Mouse (Mus musculus) MEL (cell line): ENCODE measurements around the gene Btbd11. TPM values are rescaled to one million over a fixed set of nuclear protein-coding genes. Genes with fewer than 3 reads are reported as not detected.

ENCODE experiments used
- DNase-seq: peaks from one replicate; pipeline ENCODE4 v3.0.0; 2011; ENCODE audit warnings: low read depth, low spot score
- H3K27ac ChIP-seq: 2 replicates; pipeline ENCODE4 v1.5.1; 2012; ENCODE audit warnings: low read depth, mild to moderate bottlenecking, control low read depth, low read length, moderate library complexity; ENCODE audit not compliant: control insufficient read depth
- H3K27me3 ChIP-seq, 2 experiments: fragments of 150-350 bp in 1 of 2; sonication (generic) in 1 of 2; 2 replicates each; pipeline ENCODE4 v1.6.1; 2012; ENCODE audit warnings: low read length in 2 of 2, mild to moderate bottlenecking in 2 of 2, improper control_type of control experiment in 1 of 2, moderate library complexity in 1 of 2; ENCODE audit not compliant: insufficient read depth in 2 of 2, control insufficient read depth in 1 of 2
- H3K36me3 ChIP-seq, 2 experiments: 2 replicates each; pipeline ENCODE4 v1.6.1; 2012 to 2014; ENCODE audit warnings: low read length in 2 of 2, improper control_type of control experiment in 1 of 2, inconsistent platforms in 1 of 2, mild to moderate bottlenecking in 1 of 2; ENCODE audit not compliant: insufficient read depth in 2 of 2, control insufficient read depth in 1 of 2
- H3K4me1 ChIP-seq, 2 experiments: fragments of 150-350 bp in 1 of 2; sonication (generic) in 1 of 2; 2 replicates each; pipeline ENCODE4 v1.6.1; 2012; ENCODE audit warnings: low read length in 2 of 2, improper control_type of control experiment in 1 of 2, mild to moderate bottlenecking in 1 of 2; ENCODE audit not compliant: insufficient read depth in 2 of 2, control insufficient read depth in 1 of 2
- H3K4me3 ChIP-seq, 2 experiments: fragments of 150-350 bp in 1 of 2; sonication (generic) in 1 of 2; 2 replicates each; pipeline ENCODE4 v1.5.1; 2012; ENCODE audit warnings: low read depth in 2 of 2, low read length in 2 of 2, mild to moderate bottlenecking in 2 of 2, moderate library complexity in 2 of 2, control low read depth in 1 of 2, improper control_type of control experiment in 1 of 2; ENCODE audit not compliant: control insufficient read depth in 1 of 2, insufficient read depth in 1 of 2
- H3K79me2 ChIP-seq: 2 replicates; pipeline ENCODE4 v1.6.1; 2012; ENCODE audit warnings: mild to moderate bottlenecking, low read length, moderate library complexity; ENCODE audit not compliant: control insufficient read depth, poor library complexity, insufficient read depth
- H3K9ac ChIP-seq: 2 replicates; pipeline ENCODE4 v1.6.1; 2012; ENCODE audit warnings: low read depth, mild to moderate bottlenecking, control low read depth, low read length, moderate library complexity; ENCODE audit not compliant: control insufficient read depth, poor library complexity, severe bottlenecking
- H3K9me3 ChIP-seq: fragments of 150-350 bp; sonication (generic); replicated peaks from 2 replicates; pipeline ENCODE4 v1.6.1; 2012; ENCODE audit warnings: mild to moderate bottlenecking, low read length, improper control_type of control experiment, moderate library complexity; ENCODE audit not compliant: insufficient read depth
- CTCF ChIP-seq, 3 experiments: IDR thresholded peaks in 2 of 3; conservative IDR thresholded peaks in 1 of 3; 2 replicates each; pipeline ENCODE4 v1.5.1; 2011 to 2012; ENCODE audit warnings: low read length in 3 of 3, low read depth in 2 of 3, mild to moderate bottlenecking in 2 of 3, improper control_type of control experiment in 1 of 3, inconsistent platforms in 1 of 3, mixed read lengths in 1 of 3, moderate library complexity in 1 of 3; ENCODE audit not compliant: control insufficient read depth in 1 of 3, insufficient read depth in 1 of 3, poor library complexity in 1 of 3, severe bottlenecking in 1 of 3
- E2F4 ChIP-seq: IDR thresholded peaks from 2 replicates; pipeline ENCODE4 v1.6.1; 2011; ENCODE audit warnings: low read depth, low read length, improper control_type of control experiment, borderline replicate concordance
- EP300 ChIP-seq, 2 experiments: IDR thresholded peaks; 2 replicates each; pipeline ENCODE4 v1.6.1; 2011; ENCODE audit warnings: improper control_type of control experiment in 2 of 2, low read length in 2 of 2, low read depth in 1 of 2, mild to moderate bottlenecking in 1 of 2
- GATA1 ChIP-seq: IDR thresholded peaks from 2 replicates; pipeline ENCODE4 v1.6.1; 2011; ENCODE audit warnings: low read depth, low read length, improper control_type of control experiment
- HCFC1 ChIP-seq: IDR thresholded peaks from 2 replicates; pipeline ENCODE4 v1.6.1; 2012; ENCODE audit warnings: low read depth, mild to moderate bottlenecking, inconsistent platforms, low read length, improper control_type of control experiment, moderate library complexity
- KAT2A ChIP-seq: conservative IDR thresholded peaks from 2 replicates; pipeline ENCODE4 v1.6.1; 2012; ENCODE audit warnings: low read depth, low read length, improper control_type of control experiment, inconsistent platforms
- MAFK ChIP-seq: IDR thresholded peaks from 2 replicates; pipeline ENCODE4 v1.6.1; 2011; ENCODE audit warnings: low read depth, mild to moderate bottlenecking, low read length, improper control_type of control experiment, borderline replicate concordance
- MAX ChIP-seq: IDR thresholded peaks from 2 replicates; pipeline ENCODE4 v1.6.1; 2011; ENCODE audit warnings: low read length, improper control_type of control experiment
- MAZ ChIP-seq: IDR thresholded peaks from 2 replicates; pipeline ENCODE4 v1.6.1; 2012; ENCODE audit warnings: low read depth, mild to moderate bottlenecking, inconsistent platforms, low read length, improper control_type of control experiment
- MEF2A ChIP-seq: IDR thresholded peaks from 2 replicates; pipeline ENCODE4 v1.6.1; 2014; ENCODE audit warnings: low read depth, mild to moderate bottlenecking, inconsistent platforms, low read length, improper control_type of control experiment; ENCODE audit not compliant: poor library complexity, insufficient replicate concordance, severe bottlenecking; ENCODE audit errors: extremely low read depth
- MXI1 ChIP-seq: IDR thresholded peaks from 2 replicates; pipeline ENCODE4 v1.6.1; 2011; ENCODE audit warnings: mild to moderate bottlenecking, low read depth, low read length, improper control_type of control experiment
- MYB ChIP-seq: IDR thresholded peaks from 2 replicates; pipeline ENCODE4 v1.6.1; 2011; ENCODE audit warnings: mild to moderate bottlenecking, low read depth, low read length, improper control_type of control experiment
- MYC ChIP-seq: IDR thresholded peaks from 2 replicates; pipeline ENCODE4 v1.6.1; 2011; ENCODE audit warnings: low read depth, mild to moderate bottlenecking, low read length, improper control_type of control experiment, moderate library complexity
- NRF1 ChIP-seq: IDR thresholded peaks from 2 replicates; pipeline ENCODE4 v1.6.1; 2014; ENCODE audit warnings: low read depth, mild to moderate bottlenecking, inconsistent platforms, low read length, improper control_type of control experiment, moderate library complexity; ENCODE audit not compliant: poor library complexity, insufficient read depth, severe bottlenecking
- POLR2AphosphoS5 ChIP-seq: IDR thresholded peaks from 2 replicates; pipeline ENCODE4 v1.6.1; 2012; ENCODE audit warnings: low read depth, borderline replicate concordance, mild to moderate bottlenecking, inconsistent platforms, low read length, moderate library complexity, mixed read lengths
- RAD21 ChIP-seq: IDR thresholded peaks from 2 replicates; pipeline ENCODE4 v1.6.1; 2011; ENCODE audit warnings: mild to moderate bottlenecking, low read depth, low read length, improper control_type of control experiment
- TCF12 ChIP-seq: IDR thresholded peaks from 2 replicates; pipeline ENCODE4 v1.6.1; 2014; ENCODE audit warnings: low read depth, mild to moderate bottlenecking, inconsistent platforms, low read length, improper control_type of control experiment, moderate library complexity
- USF2 ChIP-seq, 2 experiments: IDR thresholded peaks; 2 replicates each; pipeline ENCODE4 v1.6.1; 2011 to 2012; ENCODE audit warnings: improper control_type of control experiment in 2 of 2, low read length in 2 of 2, borderline replicate concordance in 1 of 2, inconsistent platforms in 1 of 2, low read depth in 1 of 2, mild to moderate bottlenecking in 1 of 2; ENCODE audit not compliant: insufficient read depth in 1 of 2
- ZKSCAN1 ChIP-seq: IDR thresholded peaks from 2 replicates; pipeline ENCODE4 v1.6.1; 2012; ENCODE audit warnings: low read depth, mild to moderate bottlenecking, inconsistent platforms, low read length, improper control_type of control experiment, moderate library complexity
- ZNF384 ChIP-seq: IDR thresholded peaks from 2 replicates; pipeline ENCODE4 v1.6.1; 2012; ENCODE audit warnings: low read depth, mild to moderate bottlenecking, inconsistent platforms, low read length, improper control_type of control experiment
- polyA plus RNA-seq, 2 experiments: library from polyadenylated mRNA; stranded (reverse) in 1 of 2; unstranded in 1 of 2; fragments of >175 nt in 1 of 2; fragments of >200 nt in 1 of 2; gene quantifications; 2 replicates each; pipeline versions ENCODE4 v1.2.1 to v1.2.4; 2012; ENCODE audit warnings: low replicate concordance in 2 of 2, low read depth in 1 of 2; ENCODE audit not compliant: insufficient read length in 2 of 2, insufficient read depth in 1 of 2, missing spikeins in 1 of 2
- total RNA-seq: library from RNA; depleted of rRNA; stranded (reverse); fragments of 300-350 nt; gene quantifications from 2 replicates; pipeline ENCODE4 v1.2.3, GENCODE M21; 2012

Btbd11 gene
- total and polyA plus RNA-seq, 3 experiments = not detected

DNA sequence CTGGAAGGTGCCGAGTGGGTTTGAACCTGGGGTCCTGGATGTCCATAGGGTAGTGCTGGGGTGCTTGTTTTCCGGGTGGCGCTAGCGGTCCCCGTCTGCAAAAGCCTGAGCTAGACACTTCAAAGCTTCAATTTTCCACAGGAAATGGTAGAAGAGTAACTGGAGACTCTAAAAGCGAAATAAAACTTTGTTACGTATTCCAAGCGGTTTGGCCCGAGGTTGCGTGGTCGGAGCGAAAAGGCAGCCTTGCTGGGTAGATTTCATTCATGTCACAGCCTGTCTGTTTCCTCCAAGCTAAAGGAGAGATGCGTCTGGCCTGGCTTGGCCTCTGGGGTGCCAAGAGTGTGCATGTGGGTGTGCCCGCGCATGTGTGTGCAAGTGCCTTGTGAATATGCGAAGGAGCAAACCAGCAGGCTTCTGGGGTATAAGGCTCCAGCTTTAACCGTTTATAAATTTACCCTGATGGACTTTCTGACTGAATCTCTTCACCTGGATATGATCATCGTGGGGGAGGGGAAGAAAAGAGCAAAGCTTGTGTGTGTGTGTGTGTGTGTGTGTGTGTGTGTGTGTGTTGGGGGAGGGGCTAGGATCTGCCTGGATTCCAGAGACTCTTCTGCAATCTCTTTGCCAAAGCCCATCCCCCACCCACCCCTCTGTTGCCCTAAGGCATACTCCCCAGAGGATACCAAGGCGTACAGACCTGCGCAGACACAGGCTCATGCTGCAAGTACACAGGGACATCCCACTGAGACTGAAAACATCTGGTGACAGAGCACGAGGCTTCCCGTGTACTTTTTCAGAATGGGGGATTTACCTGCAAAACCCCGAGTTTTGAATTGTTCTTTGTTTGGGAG, 2.9 kb downstream of the Btbd11 start:
- Histone ChIP-seq H3K79me2 (no peaks in the 10 kb centered on the region), H3K9ac (no peak overlapping the region), H3K36me3 (no peaks in the 10 kb centered on the region), H3K9me3 (no peaks in the 10 kb centered on the region), H3K27ac (no peak overlapping the region), H3K27me3 (no peaks in the 10 kb centered on the region), H3K4me1 (no peaks in the 10 kb centered on the region), H3K4me3 (no peak overlapping the region)
- TF ChIP-seq HCFC1 (no peak), MYB (no peak), MYC (no peak), ZKSCAN1 (no peak), GATA1 (no peak), CTCF (IDR thresholded peaks at IDR 0.05 in 2 of 3, conservative IDR thresholded peaks at IDR 0.05 in 1 of 3; ENCODE audit: control insufficient read depth in 1 of 3, insufficient read depth in 1 of 3, low read depth in 2 of 3, low read length in 3 of 3, poor library complexity in 1 of 3, severe bottlenecking in 1 of 3) (no peak), TCF12 (no peak), ZNF384 (no peak), POLR2AphosphoS5 (no peak), USF2 (IDR thresholded peaks at IDR 0.05; ENCODE audit: borderline replicate concordance in 1 of 2, insufficient read depth in 1 of 2, low read depth in 1 of 2, low read length in 2 of 2) (no peak), E2F4 (no peak), NRF1 (no peak), MAFK (no peak), KAT2A (no peak), MEF2A (no peak), MXI1 (no peak), EP300 (IDR thresholded peaks at IDR 0.05; ENCODE audit: low read depth in 1 of 2, low read length in 2 of 2) (no peak), MAZ (no peak), RAD21 (no peak), MAX (no peak)
- no peak for DNase-seq
